Mouse (Mus musculus) CH12.LX (cell line): ENCODE results near the gene Igf1r. TPM values are rescaled to one million over a fixed set of nuclear protein-coding genes. Genes with fewer than 3 reads are reported as not detected.

Experiments
- DNase-seq: peaks from one replicate; pipeline ENCODE4 v3.0.0-alpha.2; 2013; ENCODE audit errors: extremely low read depth
- H3K27ac ChIP-seq: 2 replicates; pipeline ENCODE4 v1.5.1; 2012; ENCODE audit warnings: low read depth, mild to moderate bottlenecking, control low read depth, moderate library complexity; ENCODE audit not compliant: insufficient read depth
- H3K27me3 ChIP-seq: replicated peaks from 2 replicates; pipeline ENCODE3; 2012; ENCODE audit warnings: inconsistent platforms
- H3K36me3 ChIP-seq, 2 experiments: replicated peaks in 1 of 2; 2 replicates each; pipeline versions ENCODE3 to v1.6.1; 2012; ENCODE audit warnings: inconsistent platforms in 1 of 2, low read length in 1 of 2, mild to moderate bottlenecking in 1 of 2, mixed read lengths in 1 of 2, moderate library complexity in 1 of 2; ENCODE audit not compliant: control insufficient read depth in 1 of 2, insufficient read depth in 1 of 2
- H3K4me1 ChIP-seq, 2 experiments: 2 replicates each; pipeline ENCODE4 v1.6.1; 2012; ENCODE audit warnings: inconsistent platforms in 1 of 2, moderate library complexity in 1 of 2; ENCODE audit not compliant: insufficient read depth in 2 of 2, control insufficient read depth in 1 of 2
- H3K4me2 ChIP-seq: 2 replicates; pipeline ENCODE4 v1.6.1; 2012; ENCODE audit warnings: low read depth, mild to moderate bottlenecking, control low read depth; ENCODE audit not compliant: poor library complexity, insufficient read depth, severe bottlenecking
- H3K4me3 ChIP-seq, 3 experiments: fragments of 150-350 bp in 1 of 3; sonication (generic) in 1 of 3; replicated peaks in 1 of 3; 2 replicates each; pipeline versions ENCODE3 to v1.5.1; 2011 to 2012; ENCODE audit warnings: low read depth in 2 of 3, low read length in 2 of 3, mild to moderate bottlenecking in 2 of 3, moderate library complexity in 2 of 3, control low read depth in 1 of 3, improper control_type of control experiment in 1 of 3, inconsistent platforms in 1 of 3, mixed read lengths in 1 of 3; ENCODE audit not compliant: poor library complexity in 1 of 3
- H3K79me2 ChIP-seq: replicated peaks from 2 replicates; pipeline ENCODE4 v1.6.1; 2012; ENCODE audit warnings: mild to moderate bottlenecking, moderate library complexity; ENCODE audit not compliant: control insufficient read depth, poor library complexity, insufficient read depth, severe bottlenecking; ENCODE audit errors: extremely low read depth
- H3K9ac ChIP-seq: 2 replicates; pipeline ENCODE4 v1.6.1; 2012; ENCODE audit warnings: low read depth, mild to moderate bottlenecking, control low read depth, moderate library complexity; ENCODE audit not compliant: insufficient read depth
- H3K9me3 ChIP-seq: replicated peaks from 2 replicates; pipeline ENCODE3; 2012; ENCODE audit warnings: low read length, inconsistent platforms, mixed read lengths
- BHLHE40 ChIP-seq: IDR thresholded peaks from 2 replicates; pipeline ENCODE4 v1.6.1; 2011; ENCODE audit warnings: mild to moderate bottlenecking, low read depth, low read length, improper control_type of control experiment
- ELF1 ChIP-seq: IDR thresholded peaks from 2 replicates; pipeline ENCODE4 v1.6.1; 2014; ENCODE audit warnings: low read depth, mild to moderate bottlenecking, inconsistent platforms, low read length, improper control_type of control experiment
- EP300 ChIP-seq: IDR thresholded peaks from 2 replicates; pipeline ENCODE4 v1.6.1; 2011; ENCODE audit warnings: low read length, improper control_type of control experiment
- ETS1 ChIP-seq: conservative IDR thresholded peaks from 2 replicates; pipeline ENCODE4 v1.6.1; 2012; ENCODE audit warnings: low read depth, mild to moderate bottlenecking, inconsistent platforms, low read length, improper control_type of control experiment, moderate library complexity
- MAZ ChIP-seq: IDR thresholded peaks from 2 replicates; pipeline ENCODE4 v1.6.1; 2012; ENCODE audit warnings: low read depth, mild to moderate bottlenecking, inconsistent platforms, low read length, improper control_type of control experiment, moderate library complexity
- MEF2A ChIP-seq: IDR thresholded peaks from 2 replicates; pipeline ENCODE4 v1.6.1; 2014; ENCODE audit warnings: low read depth, mild to moderate bottlenecking, inconsistent platforms, low read length, improper control_type of control experiment, borderline replicate concordance
- MYC ChIP-seq: IDR thresholded peaks from 2 replicates; pipeline ENCODE4 v1.6.1; 2011; ENCODE audit warnings: low read depth, mild to moderate bottlenecking, improper control_type of control experiment, low read length
- RAD21 ChIP-seq: IDR thresholded peaks from 2 replicates; pipeline ENCODE4 v1.6.1; 2011; ENCODE audit warnings: low read depth, mild to moderate bottlenecking, low read length, improper control_type of control experiment, moderate library complexity
- SIN3A ChIP-seq: IDR thresholded peaks from 2 replicates; pipeline ENCODE4 v1.6.1; 2012; ENCODE audit warnings: low read length, improper control_type of control experiment, inconsistent platforms
- TBP ChIP-seq: conservative IDR thresholded peaks from 2 replicates; pipeline ENCODE4 v1.6.1; 2011; ENCODE audit warnings: low read depth, low read length, improper control_type of control experiment
- TCF12 ChIP-seq: IDR thresholded peaks from 2 replicates; pipeline ENCODE4 v1.6.1; 2014; ENCODE audit warnings: low read depth, mild to moderate bottlenecking, inconsistent platforms, low read length, improper control_type of control experiment
- UBTF ChIP-seq: IDR thresholded peaks from 2 replicates; pipeline ENCODE4 v1.6.1; 2012; ENCODE audit warnings: low read depth, mild to moderate bottlenecking, inconsistent platforms, low read length, improper control_type of control experiment, moderate library complexity
- USF1 ChIP-seq: IDR thresholded peaks from 2 replicates; pipeline ENCODE4 v1.6.1; 2014; ENCODE audit warnings: low read depth, mild to moderate bottlenecking, inconsistent platforms, low read length, improper control_type of control experiment
- USF2 ChIP-seq: conservative IDR thresholded peaks from 2 replicates; pipeline ENCODE4 v1.6.1; 2011; ENCODE audit warnings: low read depth, low read length, improper control_type of control experiment
- ZC3H11A ChIP-seq: IDR thresholded peaks from 2 replicates; pipeline ENCODE4 v1.6.1; 2012; ENCODE audit warnings: low read depth, mild to moderate bottlenecking, inconsistent platforms, low read length, improper control_type of control experiment
- dilution Hi-C: fragments of 300-500 bp; cut with MboI; formaldehyde crosslinking; loops from 2 replicates; pipeline ENCODE4 v1.14.3; 2020; ENCODE audit warnings: low sequenced_read_pairs; ENCODE audit not compliant: extremely low pct_unique_long_range_greater_than_20kb, extremely low pct_ligation_motif_present
- in situ Hi-C: fragments of 300-500 bp; cut with MboI; formaldehyde crosslinking; loops from 3 replicates; pipeline ENCODE4 v1.14.3; 2019; ENCODE audit warnings: low sequenced_read_pairs, low pct_ligation_motif_present, low pct_unique_long_range_greater_than_20kb, mixed read lengths
- polyA plus RNA-seq: library from polyadenylated mRNA; unstranded; fragments of >175 nt; gene quantifications from 2 replicates; pipeline ENCODE4 v1.2.1, GENCODE M21; 2012; ENCODE audit warnings: low read depth; ENCODE audit not compliant: insufficient read length
- total RNA-seq, 2 experiments: library from RNA; depleted of rRNA; stranded (reverse); fragments of 300-350 nt in 1 of 2; fragments of >200 nt in 1 of 2; gene quantifications; 2 replicates each; pipeline ENCODE4 v1.2.3; 2012 to 2014

Gene Igf1r
- total and polyA plus RNA-seq, 3 experiments = 0.19 to 1.6 (median 0.29) TPM

- in situ Hi-C loops = no loop called here
Measured at GRCm38 (mm10) chr7:68246249-68246648, 293.6 kb downstream of the Igf1r start.

DNA sequence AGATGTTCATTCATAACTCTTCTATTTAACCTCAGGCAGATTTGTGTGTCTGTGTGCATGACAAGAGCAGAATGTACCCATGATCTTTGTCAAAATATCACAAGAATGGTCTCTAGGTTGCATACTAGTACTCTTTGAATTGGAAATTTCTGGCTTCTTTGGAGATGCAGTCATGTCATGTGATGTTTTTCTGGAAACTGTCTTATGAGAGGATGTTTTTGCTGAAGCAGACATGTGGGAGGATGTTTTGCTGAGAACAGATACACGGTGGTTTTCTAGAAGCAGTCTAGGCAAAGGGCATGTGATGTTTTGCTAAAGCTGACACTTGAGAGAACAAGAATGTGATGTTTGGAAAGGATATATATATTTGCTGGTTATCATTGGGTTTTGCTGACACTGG, 297.8 kb downstream of the Igf1r start:
- no peaks in the 10 kb centered on the region for H3K27me3 ChIP-seq
- no peaks in the 10 kb centered on the region for H3K36me3 ChIP-seq
- no peak overlapping the region for H3K4me3 ChIP-seq
- H3K9me3 ChIP-seq = peaks cover 5% of the 10 kb centered on the region
- H3K4me2 ChIP-seq = no peak overlapping the region
- dilution Hi-C loops = no loop called here
- TF ChIP-seq MYC (no peak), BHLHE40 (no peak), ZC3H11A (no peak), RAD21 (no peak)
- no peak overlapping the region for H3K9ac ChIP-seq
- H3K27ac ChIP-seq = no peak overlapping the region
- DNase-seq = no peak
- no peaks in the 10 kb centered on the region for H3K79me2 ChIP-seq
- peaks cover 0 to 9% of the 10 kb centered on the region in 2 experiments; a peak in 1 of 4 replicates for H3K4me1 ChIP-seq
- in situ Hi-C loops = no loop called here

More at GRCm38 (mm10) chr7:68246249-68246648, 293.6 kb downstream of the Igf1r start:
- H3K4me2 ChIP-seq = no peak overlapping the region
- H3K36me3 ChIP-seq = no peaks in the 10 kb centered on the region
- no peaks in the 10 kb centered on the region for H3K79me2 ChIP-seq
- H3K4me3 ChIP-seq = no peak overlapping the region
- no peak for DNase-seq
- peaks cover 5% of the 10 kb centered on the region for H3K9me3 ChIP-seq
- peaks cover 3% of the 10 kb centered on the region for H3K27me3 ChIP-seq
- no peak overlapping the region for H3K9ac ChIP-seq
- H3K27ac ChIP-seq = no peak overlapping the region
- TF ChIP-seq TCF12 (no peak), SIN3A (no peak)
- TF ChIP-seq, all 38 proteins: peak for 0
- peaks cover 0 to 9% of the 10 kb centered on the region in 2 experiments; a peak in 1 of 4 replicates for H3K4me1 ChIP-seq
- dilution Hi-C loops = no loop called here

GRCm38 (mm10) chr7:68250902-68251301, 298.3 kb downstream of the Igf1r start:
- Histone ChIP-seq H3K4me2 (no peak overlapping the region), H3K27ac (no peak overlapping the region), H3K9me3 (peaks cover 5% of the 10 kb centered on the region), H3K36me3 (no peaks in the 10 kb centered on the region), H3K4me3 (no peak overlapping the region), H3K4me1 (peaks cover 0 to 9% of the 10 kb centered on the region in 2 experiments; a peak in 1 of 4 replicates), H3K9ac (no peak overlapping the region), H3K79me2 (no peaks in the 10 kb centered on the region), H3K27me3 (no peaks in the 10 kb centered on the region)
- no peak for DNase-seq
- dilution Hi-C loops (no loop called here), in situ Hi-C loops (no loop called here)
- TF ChIP-seq ELF1 (no peak), UBTF (no peak), MAZ (no peak), USF1 (no peak), EP300 (no peak), USF2 (no peak), MEF2A (no peak), MYC (no peak), ETS1 (no peak), TBP (no peak)
